Mouse (Mus musculus): ENCODE measurements at regions not wholly inside any gene's neighbourhood (a gene's known extent, or its start where the extent isn't known, plus 50 kb on each side); places are given as distances from the start of the nearest gene placed in this dataset.
A peak's percentile ranks its signal among the peaks of the same experiment; 100 is the strongest.

DNA sequence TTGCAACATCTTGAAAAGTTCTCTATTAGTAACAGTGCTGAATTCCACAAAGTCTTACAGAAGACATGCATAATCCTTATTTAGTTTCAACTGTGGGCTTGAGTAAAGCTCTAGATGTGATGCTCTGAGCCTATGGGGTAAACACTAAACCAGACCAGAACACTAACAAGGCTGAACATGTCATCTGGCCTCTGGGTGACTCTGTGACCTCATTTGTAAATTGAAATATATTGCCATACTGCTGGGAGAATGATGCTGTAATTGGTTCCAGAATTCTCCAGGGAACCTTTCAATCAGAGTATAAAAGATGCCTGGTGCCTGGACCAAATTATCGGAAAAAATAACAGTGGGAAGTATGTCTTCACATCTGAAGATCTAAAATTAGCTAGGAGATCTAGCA is 309.9 kb upstream of the Megf9 start:
- DNase-seq, result no peak

DNA sequence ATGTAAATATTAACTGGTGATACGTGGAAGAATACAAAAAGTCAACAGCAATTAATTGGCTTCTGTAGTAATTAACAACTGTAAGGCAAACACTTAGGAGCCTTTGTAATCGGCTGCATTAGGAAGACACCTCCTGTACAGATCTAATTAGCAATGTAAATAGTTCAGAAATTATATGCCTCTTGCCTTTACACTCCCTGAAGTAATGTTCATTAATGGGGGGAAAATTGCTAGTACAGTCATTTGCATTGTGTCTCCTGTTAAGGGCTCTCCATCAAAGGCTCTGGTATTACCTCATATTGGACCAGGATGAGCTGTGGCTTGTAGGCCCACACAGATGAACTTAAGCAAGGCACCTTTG is 276.1 kb upstream of the Megf9 start:
- DNase-seq, result no peak

- no peak for DNase-seq
These were observed 275.6 kb upstream of the Megf9 start for GRCm38 (mm10) chr4:70810311-70810955.

GRCm38 (mm10) chr4:70804925-70805342 is 270.1 kb upstream of the Megf9 start:
- DNase-seq, result no peak

DNA sequence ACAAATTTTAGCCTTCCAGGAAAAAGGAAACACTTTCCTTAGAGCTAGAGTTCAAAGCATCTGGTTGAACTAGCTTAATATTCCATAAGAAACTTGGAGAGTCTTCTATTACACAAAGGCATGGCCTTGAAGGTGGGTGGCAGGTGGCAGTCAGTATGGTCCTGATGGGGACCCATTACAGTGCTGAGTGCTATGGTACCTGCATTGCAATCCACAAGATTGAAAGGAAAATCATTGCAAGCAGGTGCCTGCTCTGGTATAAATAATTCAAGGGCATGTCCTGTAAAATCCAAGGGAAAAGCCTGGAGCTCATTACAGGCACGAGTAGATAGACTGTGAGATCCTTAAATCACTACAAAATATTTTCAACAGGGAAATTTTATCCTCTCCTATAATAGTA is 263.7 kb upstream of the Megf9 start:
- no peak for DNase-seq

DNA sequence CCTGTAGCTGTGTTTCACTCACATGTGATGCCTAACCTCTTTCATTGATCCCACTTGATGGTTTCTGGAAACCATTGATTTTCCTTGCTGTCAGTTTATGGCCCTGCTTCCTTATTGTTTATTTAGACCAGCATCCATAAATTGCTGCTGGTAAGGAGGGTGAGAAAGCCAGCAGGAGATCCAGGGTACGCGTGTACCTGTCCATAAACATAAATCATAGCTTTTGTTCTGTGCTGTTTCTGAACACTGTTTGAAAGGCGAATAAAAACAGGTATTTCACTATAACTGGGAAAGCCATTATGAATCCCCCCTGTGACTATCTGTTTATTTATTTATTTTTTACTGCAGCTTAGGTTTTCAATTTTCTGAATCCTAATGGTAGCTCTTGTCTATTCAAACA is 263.1 kb upstream of the Megf9 start:
- no peak for DNase-seq

DNA sequence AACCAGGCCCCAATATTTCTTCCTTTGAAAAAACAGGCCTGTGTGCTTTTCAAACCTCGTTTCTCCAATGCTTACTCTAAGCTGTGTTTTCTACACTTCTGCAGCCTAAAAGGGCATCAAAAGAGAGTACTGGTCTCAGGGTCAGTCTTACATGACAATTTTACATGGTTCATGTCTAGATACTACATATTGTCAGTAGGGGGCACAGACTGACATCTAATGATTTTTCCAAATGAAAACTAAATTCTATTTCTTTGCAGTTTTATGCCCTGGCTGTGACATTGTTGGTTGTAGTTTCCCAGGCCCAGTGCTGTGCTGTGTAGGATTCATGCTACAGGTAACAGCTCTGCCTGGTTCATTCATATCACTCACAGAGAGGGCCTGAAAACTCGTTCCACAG is 248.7 kb upstream of the Megf9 start:
- DNase-seq, result no peak

- DNase-seq, result no peak
These were observed 246.8 kb upstream of the Megf9 start for GRCm38 (mm10) chr4:70781591-70781990.

DNA sequence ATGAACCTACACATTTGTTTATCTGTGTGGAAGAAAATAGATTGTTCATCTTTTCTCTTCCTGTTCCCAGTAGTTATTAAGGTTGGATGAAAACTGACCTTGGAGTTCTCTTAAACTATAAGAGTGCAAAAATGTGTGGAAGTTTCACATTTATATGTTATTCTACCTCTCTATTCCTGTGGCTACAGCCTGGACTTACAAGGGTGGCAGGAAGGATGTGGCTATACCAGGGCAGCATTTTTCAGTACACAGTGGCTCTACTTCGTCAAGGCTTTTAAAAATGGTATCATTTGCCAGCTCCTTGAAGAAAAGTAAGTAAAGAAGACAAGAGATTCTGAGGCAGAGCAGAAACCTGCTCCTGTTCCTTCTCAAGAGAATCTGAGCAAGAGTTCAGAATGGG is 241.5 kb upstream of the Megf9 start:
- DNase-seq, result no peak

GRCm38 (mm10) chr4:70743425-70743824 is 208.6 kb upstream of the Megf9 start:
- no peak for DNase-seq

DNA sequence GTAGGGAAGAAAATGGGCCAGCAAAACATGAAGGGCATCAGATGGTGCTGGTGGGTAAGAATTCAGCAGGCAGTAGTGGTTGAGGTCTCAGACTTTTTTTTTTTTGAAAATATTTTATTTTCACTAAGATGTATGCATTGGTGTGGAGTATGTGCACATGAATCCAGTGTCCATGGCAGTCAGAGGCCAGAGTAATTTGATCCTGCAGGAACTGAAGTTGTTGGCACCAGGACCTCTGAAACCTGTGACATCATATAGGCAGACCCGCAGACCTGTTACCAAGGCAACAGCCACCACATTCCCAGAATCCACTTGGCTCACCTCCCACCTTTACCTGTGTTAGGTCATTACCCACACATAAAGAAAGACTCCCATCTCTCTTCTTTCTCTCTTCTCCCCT is 207.2 kb upstream of the Megf9 start:
- DNase-seq, result no peak

GRCm38 (mm10) chr4:70741121-70741520 is 206.3 kb upstream of the Megf9 start:
- no peak for DNase-seq

DNA sequence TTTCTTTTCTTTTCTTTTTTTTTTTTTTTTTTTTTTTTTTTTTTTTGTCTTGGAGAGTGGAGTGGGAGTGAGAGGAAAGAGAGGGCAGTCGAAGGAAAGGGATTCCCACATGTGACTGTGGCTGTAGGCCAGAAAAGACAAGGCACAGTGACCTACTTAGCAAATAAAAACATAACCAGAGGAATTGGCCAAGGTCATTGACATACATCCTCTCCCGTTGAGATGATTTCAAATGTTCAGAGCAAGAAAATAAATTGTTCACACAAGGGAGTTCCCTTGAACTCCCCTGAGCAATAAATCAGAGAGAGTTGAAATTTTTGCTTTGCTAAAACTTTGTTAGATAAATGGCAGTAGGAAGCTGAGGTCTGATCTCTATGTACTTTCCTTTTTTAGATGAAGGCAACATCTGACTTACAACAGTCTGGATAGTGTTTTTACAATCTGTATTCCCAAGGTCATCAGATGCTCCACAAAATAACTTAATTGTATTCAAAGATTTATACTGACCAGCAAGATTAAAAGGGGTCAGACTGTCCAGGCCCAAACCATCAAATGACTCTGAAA is 174.4 kb upstream of the Megf9 start:
- no peak for DNase-seq

GRCm38 (mm10) chr4:70705128-70705752 is 170.4 kb upstream of the Megf9 start:
- DNase-seq, result no peak

DNA sequence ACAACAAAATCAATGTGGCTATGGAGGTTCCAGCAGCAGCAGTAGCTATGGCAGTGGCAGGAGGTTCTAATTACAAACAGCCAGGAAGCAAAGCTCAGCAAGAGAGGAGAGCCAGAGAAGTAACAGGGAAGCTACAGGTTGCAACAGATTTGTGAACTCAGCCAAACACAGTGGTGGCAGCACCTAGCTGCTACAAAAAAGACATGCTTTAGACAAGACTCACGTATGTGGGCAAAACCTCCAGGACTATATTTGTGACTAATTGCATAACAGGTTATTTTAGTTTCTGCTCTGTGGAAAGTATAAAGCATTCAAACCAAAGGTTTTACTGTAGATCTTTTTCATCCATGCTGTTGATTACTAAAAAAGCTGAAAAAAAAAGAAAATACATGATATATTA is 166.1 kb upstream of the Megf9 start:
- DNase-seq, result no peak

- no peak for DNase-seq
These were observed 129.4 kb upstream of the Megf9 start for GRCm38 (mm10) chr4:70664181-70664580.

DNA sequence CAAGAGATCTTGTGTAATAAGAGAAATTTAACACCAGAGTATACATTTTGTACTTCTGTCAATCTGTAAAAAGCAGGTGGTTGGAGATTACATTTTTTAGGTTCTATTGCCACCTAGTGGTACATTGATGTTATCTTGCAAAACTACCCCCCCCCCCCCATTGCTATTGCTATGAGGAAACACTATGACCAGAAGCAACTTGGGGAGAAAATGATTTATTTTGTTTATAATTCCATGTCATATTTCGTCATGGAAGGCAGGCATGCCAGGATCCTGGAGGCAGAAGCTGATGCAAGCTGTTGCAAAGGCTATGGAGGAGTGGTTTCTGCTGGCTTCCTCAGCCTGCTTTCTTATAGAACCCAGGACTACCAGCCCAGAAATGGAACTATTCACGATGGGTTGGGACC is 86.6 kb upstream of the Megf9 start:
- peak in 1 of 2 experiments; percentile 2 for DNase-seq

GRCm38 (mm10) chr4:70619636-70620287 is 85.0 kb upstream of the Megf9 start:
- DNase-seq, result no peak

DNA sequence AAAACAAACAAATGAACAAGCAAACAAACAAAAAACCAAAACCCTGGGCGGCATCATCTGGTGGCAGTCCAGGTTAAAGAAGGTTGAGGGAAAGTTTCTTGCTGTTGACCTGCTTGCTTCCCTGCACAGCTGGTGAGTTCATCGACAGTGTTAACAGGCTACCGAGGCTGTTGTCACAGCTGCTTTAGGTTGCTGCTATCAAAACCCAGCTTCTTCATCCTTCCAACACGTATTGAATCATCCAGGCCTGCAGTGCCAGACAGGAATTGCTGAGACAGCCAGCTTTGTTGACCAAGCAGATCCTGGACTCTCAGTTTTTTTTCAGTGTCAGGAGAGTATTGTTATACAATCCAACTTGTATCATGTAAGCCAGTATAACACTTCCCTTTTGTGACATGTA is 81.0 kb upstream of the Megf9 start:
- no peak for DNase-seq

- DNase-seq, result no peak
These were observed 79.6 kb upstream of the Megf9 start for GRCm38 (mm10) chr4:70614411-70614810.

- peak; percentile 49 to 50 for DNase-seq
These were observed 68.5 kb upstream of the Megf9 start for GRCm38 (mm10) chr4:70603209-70603852.

DNA sequence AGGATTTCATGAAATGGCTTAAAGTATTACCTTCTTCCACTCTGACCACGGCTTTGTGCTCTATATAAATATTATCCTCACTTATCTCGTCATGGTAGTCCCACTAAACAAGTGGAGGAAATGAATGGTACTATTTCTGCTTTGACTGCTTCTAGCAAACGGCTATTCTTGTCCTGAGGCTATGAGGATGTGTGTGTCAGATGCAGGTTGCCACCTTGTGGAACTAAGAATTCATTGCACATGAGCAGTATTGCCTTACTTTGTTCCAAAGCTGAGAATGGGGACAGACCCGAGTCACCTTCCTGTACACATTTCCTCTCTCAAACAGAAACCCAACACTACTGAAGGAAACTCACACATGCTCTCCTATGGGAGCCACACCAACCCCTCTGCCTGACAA is 66.5 kb upstream of the Megf9 start:
- peak; percentile 8 to 18 for DNase-seq
